Mouse (Mus musculus): ENCODE data around the gene Olfm2. TPM values are rescaled to one million over a fixed set of nuclear protein-coding genes. Genes with fewer than 3 reads are reported as not detected.

Olfm2 gene
- polyA plus RNA-seq, 1 experiment from 2014 or later: 202 TPM

Other genes with a start within 250 kb of the Olfm2 start
- 88.0 and 115 TPM in 2 replicates for gene Zfp266, start 224.9 kb downstream of the Olfm2 start, polyA plus RNA-seq (2014; fragmentation: Nextera tagmentation; extraction: Ambion mirVana)
- gene Zfp846, start 165.1 kb downstream of the Olfm2 start, polyA plus RNA-seq (2014; fragmentation: Nextera tagmentation; extraction: Ambion mirVana): 53.3 and 65.2 TPM in 2 replicates
- 464 and 488 TPM in 2 replicates for gene Ubl5, start 103.5 kb downstream of the Olfm2 start, polyA plus RNA-seq (2014; fragmentation: Nextera tagmentation; extraction: Ambion mirVana)
- 9.6 and 10.6 TPM in 2 replicates for gene Fbxl12, start 101.6 kb downstream of the Olfm2 start, polyA plus RNA-seq (2014; fragmentation: Nextera tagmentation; extraction: Ambion mirVana)
- gene Pin1, start 94.3 kb downstream of the Olfm2 start, polyA plus RNA-seq (2014; fragmentation: Nextera tagmentation; extraction: Ambion mirVana): 61.1 and 68.8 TPM in 2 replicates
- 0.76 and 0.98 TPM in 2 replicates for gene Col5a3, start 68.7 kb upstream of the Olfm2 start, polyA plus RNA-seq (2014; fragmentation: Nextera tagmentation; extraction: Ambion mirVana)
- gene Rdh8, start 72.2 kb upstream of the Olfm2 start, polyA plus RNA-seq (2014; fragmentation: Nextera tagmentation; extraction: Ambion mirVana): not detected in 2 replicates
- gene A230050P20Rik, start 122.3 kb upstream of the Olfm2 start, polyA plus RNA-seq (2014; fragmentation: Nextera tagmentation; extraction: Ambion mirVana): 4.3 and 7.2 TPM in 2 replicates
- gene Angptl6, start 133.4 kb upstream of the Olfm2 start, polyA plus RNA-seq (2014; fragmentation: Nextera tagmentation; extraction: Ambion mirVana): 11.1 and 14.5 TPM in 2 replicates
- 41.7 and 49.0 TPM in 2 replicates for gene Ppan, start 141.8 kb upstream of the Olfm2 start, polyA plus RNA-seq (2014; fragmentation: Nextera tagmentation; extraction: Ambion mirVana)
- 226 and 228 TPM in 2 replicates for gene Eif3g, start 152.3 kb upstream of the Olfm2 start, polyA plus RNA-seq (2014; fragmentation: Nextera tagmentation; extraction: Ambion mirVana)
- gene Dnmt1, start 213.5 kb upstream of the Olfm2 start, polyA plus RNA-seq (2014; fragmentation: Nextera tagmentation; extraction: Ambion mirVana): 41.1 and 42.7 TPM in 2 replicates
- 7.4 and 8.7 TPM in 2 replicates for gene S1pr2, start 230.4 kb upstream of the Olfm2 start, polyA plus RNA-seq (2014; fragmentation: Nextera tagmentation; extraction: Ambion mirVana)